Mouse (Mus musculus) fibroblast of lung, adult 2 months (primary cell): ENCODE results near the gene Ppp1cb.
"Not testable (repeated sequence)": the region's sequence is repeated elsewhere in the genome, so short reads cannot be mapped to it uniquely, and the experiment has no call there.

Experiments
- DNase-seq: peaks from one replicate; pipeline ENCODE4 v3.0.0-alpha.2; 2011; ENCODE audit warnings: low read depth

The Ppp1cb gene

DNA sequence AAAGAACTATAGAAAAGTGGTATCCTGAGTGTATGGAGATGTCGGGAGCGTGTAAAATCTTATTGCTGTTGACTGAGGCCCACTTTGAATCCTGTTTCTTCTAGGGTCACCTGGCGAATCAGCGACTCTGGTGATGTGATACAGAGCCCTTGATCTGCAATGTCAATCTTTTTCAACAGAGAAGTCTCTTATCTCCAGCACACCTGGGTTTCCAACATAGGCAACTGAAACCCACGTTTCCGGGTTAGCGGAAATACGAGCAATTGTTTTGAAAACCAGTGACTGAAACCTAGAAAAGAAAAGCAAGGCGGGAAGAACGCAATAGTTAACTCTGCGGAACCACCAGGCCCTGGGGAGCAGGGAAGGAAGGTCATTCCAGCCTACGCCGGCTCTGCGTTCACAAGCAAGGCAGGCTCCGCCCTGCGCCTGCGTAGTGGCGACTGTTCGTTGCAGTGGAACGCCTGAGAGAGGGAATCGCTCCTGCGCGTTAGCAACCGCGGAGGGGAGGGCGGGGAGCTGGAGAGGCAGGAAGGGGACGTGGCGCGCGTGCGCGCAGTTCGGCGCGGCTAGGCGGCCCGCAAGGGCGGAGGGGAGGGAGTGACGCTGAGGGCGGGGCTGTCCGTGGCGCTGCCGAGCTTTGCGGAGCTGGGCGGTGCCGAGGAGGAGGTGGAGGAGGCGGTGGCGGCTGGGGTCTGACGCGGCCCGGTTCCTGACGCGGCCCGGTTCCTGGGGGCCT is at the start of gene Ppp1cb:
Gene Ppp1cb (plus strand): TSS at position 436 of the 736 bp plus-strand sequence.
- DNase-seq = peak; percentile 99

- DNase-seq = no peak
Measured at GRCm38 (mm10) chr5:32409747-32410146, 48.9 kb upstream of the Ppp1cb start.

DNA sequence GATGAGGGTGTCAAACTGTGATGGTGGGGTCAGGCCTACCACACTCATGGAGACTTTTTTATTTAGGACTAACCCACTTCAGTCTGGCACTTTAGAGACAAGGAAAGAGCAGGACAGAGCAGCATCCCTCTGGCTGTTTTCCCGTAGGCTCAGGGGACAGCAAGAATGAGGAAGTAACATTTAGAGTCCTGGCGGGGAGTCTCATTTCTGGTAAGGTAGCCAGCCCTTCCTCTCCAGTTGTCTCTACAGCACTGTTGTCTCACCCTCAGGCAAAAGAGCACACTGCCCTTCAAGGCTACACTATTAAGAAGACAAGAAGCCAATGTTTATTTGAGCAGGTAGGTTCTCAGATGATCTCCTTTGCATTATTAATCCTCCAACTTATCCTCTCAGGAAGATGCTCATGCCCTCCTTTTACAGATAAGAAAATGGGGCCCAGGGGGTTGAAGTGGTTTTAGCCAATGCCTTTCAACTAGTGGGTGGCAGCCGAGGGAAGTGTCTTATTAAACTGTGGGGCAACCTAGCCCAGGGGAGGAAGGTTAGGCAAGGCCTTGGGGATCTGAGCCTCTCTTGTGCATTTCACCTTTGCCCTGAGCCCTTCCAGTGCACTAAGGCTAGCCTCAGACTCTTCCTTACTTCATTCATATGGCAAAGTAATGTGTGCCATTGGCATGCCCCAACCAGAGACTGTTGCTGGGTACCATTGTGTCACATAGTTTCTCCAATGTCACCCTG is 47.5 kb upstream of the Ppp1cb start:
- DNase-seq = no peak

GRCm38 (mm10) chr5:32412186-32412950 is 46.3 kb upstream of the Ppp1cb start:
- no peak for DNase-seq

DNA sequence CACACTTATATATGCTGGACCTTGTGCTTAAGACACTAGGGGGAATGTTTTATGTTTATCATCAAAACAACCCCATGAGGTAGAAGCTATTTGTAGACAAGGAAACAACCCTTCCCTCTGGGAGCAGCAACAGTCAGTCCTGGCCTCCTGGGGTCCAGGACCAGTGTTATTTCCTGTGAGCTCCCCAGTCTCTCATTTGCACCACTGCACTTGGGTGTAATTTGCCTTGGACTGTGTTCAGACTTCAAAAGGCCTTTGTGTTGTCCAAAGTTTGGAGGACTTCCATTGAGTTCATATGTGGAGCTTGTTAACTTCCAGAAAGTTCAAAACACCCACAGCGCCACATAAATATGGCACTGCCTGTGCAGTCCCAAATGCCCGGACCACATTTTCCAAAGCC is 45.6 kb upstream of the Ppp1cb start:
- DNase-seq = no peak

- no peak for DNase-seq
Measured at GRCm38 (mm10) chr5:32413569-32413968, 45.1 kb upstream of the Ppp1cb start.

DNA sequence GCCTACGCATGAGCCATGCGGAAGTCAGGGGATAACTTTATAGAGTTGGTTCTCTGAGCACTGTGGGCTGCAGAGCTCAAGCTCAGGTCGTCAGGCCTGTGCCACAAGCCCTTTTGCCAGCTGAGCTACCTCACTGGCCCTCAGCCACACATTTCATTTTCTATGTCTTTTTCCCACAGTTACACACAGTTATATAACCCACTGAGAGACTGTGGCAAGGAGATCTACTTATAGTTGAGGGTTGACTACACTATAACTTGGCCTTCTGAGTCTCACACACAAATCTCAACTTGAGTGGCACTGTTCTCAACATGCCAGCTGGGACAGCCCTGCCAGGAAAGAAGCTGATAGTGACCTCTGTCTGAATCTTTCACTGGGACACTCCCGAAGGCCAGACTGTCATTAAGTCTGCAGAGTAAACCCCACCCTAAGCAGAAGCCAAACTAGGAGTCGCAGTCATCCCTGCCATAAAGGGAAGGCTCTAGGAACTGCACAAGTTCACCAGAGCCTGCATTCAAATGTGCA is 44.1 kb upstream of the Ppp1cb start:
- DNase-seq = no peak

DNA sequence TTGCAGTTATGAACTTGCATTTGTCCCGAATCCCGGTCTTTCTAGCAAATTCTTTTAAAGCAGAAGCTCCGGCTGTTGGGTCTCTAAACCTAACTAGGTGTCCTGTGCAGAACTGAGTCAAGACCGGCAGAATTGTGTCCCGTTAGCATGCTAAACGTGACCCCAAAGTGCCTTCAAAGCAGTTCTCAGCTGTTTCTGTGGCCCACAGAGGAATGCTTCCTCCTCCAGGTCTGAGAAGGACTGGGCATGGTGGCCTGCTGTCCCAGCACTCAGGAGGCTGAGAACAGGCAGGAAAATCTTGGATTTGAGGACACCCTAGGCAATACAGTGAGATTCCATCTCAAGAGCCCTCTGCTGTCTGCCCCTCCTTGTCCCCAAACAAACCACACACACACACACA is 43.1 kb upstream of the Ppp1cb start:
- no peak for DNase-seq

DNA sequence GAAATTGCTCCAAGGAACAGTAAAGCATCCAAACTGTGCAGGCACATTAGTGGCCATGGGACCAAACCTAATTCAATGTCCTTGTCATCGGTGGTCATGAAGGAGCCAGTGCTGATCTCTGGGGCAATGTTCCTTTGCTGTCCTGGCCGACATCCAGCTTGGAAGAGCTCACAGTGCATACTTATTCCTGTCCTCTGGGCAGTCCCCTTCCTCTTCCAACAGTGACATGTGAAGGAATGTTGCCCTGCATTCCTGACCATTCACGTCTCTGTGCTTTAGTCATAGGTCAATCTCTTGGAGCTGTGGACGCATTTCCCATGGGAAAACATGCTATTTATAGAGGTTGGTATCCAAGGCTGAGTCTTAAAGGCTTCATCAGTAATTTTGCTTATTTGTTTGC is 41.8 kb upstream of the Ppp1cb start:
- DNase-seq = peak; percentile 66

DNA sequence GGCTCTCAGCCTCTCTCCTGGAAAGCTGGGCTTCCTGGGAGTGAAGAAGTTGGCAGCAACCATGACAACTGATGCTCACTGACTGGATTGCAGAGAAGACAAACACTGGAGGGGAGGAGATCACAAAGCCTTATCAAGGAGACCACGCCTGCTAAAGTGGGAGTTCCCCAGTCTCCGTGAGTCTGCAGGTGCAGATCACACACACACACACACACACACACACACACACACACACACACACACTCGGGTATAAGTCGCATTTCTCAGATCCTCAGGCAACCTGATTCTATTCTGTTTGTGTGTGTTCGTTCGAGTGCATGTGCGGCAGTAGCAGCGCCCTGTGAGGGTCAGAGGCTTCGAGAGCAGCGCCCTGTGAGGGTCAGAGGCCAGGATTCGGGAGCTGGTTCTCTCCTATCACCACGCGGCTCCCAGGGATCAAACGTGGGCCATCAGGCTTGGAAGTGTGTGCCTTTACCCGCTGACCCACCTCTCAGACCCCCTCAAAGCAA is 36.5 kb upstream of the Ppp1cb start:
- DNase-seq = no peak

DNA sequence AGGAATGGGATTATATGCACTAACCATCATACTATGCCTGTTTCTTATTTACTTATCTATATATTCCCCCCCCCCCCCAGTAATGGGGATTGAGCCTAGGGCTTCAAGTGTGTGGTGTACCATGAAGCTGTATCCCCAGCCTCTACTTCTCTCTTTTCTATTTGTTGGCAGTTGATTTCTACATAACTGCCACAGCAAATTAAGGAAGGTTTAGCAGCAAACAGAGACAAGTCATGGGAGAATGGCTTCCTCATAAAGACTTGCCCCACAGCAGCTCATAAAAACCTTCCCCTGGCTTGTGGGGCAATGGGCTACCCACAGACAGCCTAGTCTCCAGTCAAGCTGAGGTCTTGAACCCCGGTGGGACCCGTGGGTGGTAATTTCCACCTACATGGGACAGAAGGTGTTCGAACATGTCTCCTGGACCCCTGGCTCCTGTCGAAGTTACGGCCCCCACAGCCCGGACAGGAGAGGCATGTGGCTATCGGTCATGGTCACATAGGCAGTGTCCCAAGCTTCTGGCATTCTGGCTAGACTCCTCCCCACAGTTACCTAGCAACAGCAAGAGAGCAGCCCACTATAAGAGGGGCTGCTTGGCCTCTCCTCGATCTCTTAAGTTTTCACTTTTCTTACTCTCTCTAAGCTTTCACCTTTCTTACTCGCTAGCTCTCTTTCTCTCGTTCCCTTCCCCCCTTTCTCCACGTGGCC is 35.1 kb upstream of the Ppp1cb start:
- DNase-seq = no peak

DNA sequence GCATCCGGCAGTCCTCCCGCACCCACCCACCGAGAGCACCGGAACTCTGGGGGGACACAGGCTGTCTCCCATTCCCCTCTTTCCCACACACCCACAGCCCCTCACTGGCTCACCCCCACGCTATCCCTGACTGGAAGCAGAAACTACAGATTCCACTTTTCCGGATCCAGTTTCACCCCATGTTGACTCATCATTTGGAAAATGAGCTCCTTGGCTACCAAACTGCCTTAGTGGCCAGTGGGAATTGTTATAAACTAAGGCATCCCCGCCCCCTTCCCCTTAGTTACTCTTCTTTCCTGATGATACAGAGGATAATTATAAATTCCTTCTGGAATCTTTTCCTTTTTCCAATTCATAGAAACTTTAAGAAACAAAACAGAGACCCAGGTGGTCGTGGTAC is 34.2 kb upstream of the Ppp1cb start:
- DNase-seq = no peak

DNA sequence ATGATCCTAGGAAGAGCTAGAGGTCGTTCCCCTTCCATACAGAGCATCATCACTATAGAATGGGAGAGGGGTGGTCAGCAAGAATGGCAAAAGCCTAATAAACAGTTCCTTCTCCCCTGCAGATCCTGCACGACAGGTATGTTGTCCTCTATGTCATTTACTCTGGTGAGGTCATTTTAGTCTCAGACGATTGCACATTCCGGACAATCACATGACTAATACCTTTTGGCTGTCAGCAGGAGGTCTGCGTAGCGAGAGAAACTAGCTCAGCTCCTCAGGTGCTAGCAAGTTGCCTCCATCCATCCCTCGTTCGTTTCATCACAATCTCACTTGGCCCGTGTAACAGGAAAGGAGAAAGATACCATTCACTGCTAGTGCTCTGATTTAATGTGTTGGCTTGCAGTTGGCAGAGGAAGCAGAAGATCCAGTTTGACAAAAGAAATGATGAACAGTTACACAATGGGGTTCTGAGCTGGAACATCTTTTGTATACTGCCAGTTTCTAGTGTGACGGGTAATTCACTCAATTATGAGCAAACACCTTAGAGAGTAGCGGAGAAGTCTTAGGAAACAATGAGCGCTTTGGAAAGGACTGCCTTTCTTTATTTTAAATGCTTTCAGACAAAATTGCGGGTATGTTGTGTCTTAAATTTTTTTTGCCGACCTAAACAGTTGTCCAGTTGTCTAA is 33.0 kb upstream of the Ppp1cb start:
- DNase-seq = no peak

- DNase-seq = no peak
Measured at GRCm38 (mm10) chr5:32430399-32430798, 28.2 kb upstream of the Ppp1cb start.

DNA sequence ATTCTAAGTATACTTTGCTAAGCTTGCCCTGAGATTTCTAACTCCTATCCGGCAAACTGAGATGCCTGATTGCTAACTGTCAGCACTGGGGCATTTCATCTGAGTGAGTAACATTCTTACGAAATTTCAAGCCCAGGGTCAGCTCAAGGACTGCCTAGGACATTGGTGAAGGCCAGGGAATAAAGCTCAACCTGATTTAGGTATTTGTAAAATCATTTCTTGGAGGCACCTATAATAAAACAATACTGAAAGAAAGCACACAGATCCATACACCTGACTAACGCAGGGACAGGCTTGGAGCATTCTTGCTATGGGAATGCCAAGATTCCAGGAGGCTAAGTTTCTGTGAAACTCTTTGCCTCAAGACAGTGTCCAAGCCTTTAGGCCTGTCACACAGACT is 24.3 kb upstream of the Ppp1cb start:
- DNase-seq = not testable (repeated sequence)

- no peak for DNase-seq
Measured at GRCm38 (mm10) chr5:32435612-32436011, 23.0 kb upstream of the Ppp1cb start.

DNA sequence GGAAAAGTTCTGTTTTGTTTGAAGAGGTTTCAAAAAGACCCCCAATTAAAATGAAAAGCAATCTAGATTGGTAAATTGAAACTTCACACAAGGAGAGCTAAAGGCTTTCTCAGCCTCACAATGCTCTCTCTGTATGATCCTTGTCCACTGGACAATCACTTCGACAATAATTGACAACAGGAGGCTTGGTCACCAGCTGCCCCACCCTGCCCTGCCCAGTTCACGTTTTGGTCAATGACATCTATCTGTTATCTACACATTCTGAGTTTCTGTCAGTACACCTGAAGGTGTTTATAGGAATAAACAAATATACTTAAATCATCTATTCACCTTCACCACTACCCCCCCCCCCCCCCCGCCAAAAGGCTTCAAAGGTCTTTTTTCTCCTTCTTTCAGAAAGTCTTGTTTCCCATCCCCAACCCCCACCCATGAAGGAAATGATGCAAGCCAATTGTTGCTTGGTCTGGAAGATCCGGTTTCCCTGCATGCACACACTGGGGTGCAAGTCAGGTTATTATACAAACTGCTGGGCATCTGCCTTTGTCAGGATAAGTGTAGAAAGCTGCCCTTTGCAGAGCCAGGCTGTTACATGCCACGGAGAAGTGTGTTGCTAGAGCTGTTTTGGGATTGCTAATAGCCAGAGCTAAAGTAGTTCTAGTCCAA is 20.6 kb upstream of the Ppp1cb start:
- no peak for DNase-seq

DNA sequence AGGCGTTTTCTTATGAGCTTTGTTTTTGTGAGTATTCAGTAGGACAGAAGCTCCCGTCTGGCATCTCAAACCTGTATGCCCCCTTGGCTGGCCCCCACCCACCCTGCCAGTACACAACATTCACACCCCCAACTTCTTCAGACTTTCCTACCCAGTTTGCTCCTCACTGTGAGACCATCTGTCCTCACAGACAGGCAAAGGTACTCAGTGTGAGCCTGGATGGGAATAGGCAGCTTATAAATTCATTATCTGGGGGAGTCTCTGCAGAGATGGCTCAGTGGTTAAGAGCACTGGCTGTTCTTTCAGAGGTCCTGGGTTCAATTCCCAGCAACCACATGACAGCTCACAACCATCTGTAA is 20.1 kb upstream of the Ppp1cb start:
- no peak for DNase-seq

- no peak for DNase-seq
Measured at GRCm38 (mm10) chr5:32441336-32441735, 17.3 kb upstream of the Ppp1cb start.

DNA sequence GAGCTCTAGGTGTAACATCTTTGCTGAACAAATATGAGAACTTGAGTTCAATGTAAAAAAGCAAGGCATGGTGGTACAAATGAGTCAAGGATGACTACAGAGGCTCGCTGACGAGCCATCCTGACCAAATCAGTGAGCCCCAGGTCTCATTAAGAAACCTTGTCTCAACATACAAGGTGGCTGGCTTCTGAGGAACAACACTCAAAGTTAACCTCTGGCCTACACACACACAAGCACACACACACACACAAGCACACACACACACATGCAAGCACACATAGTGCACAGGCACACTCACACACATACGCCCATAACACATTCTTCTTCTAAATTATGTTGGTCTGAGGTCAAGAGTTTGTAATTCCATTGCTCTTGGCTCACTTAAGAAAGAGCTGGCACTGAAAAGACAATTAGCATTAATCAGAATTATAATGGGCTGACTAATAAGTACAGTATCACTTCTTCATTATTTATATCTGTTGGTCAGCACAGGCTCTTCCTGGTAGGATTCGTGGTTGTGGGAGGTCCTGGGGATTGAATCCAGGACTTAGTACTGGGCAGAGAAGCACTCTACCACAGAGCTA is 16.6 kb upstream of the Ppp1cb start:
- no peak for DNase-seq
